Mouse (Mus musculus) brain, embryonic 14.5 days (tissue): ENCODE measurements at regions not wholly inside any gene's neighbourhood (a gene's known extent, or its start where the extent isn't known, plus 50 kb on each side); places are given as distances from the start of the nearest gene placed in this dataset.

Experiments used
- CTCF ChIP-seq: fragments of 200-500 bp; IDR thresholded peaks from 2 replicates; pipeline ENCODE4 v1.5.1; 2012; ENCODE audit warnings: inconsistent platforms, mild to moderate bottlenecking, moderate library complexity, borderline replicate concordance; ENCODE audit not compliant: insufficient read depth, insufficient read length; ENCODE audit errors: extremely low read depth
- POLR2A ChIP-seq: fragments of 200-500 bp; IDR thresholded peaks from 2 replicates; pipeline ENCODE4 v1.6.1; 2012; ENCODE audit warnings: mild to moderate bottlenecking, inconsistent platforms, borderline replicate concordance; ENCODE audit not compliant: poor library complexity, insufficient read depth, insufficient read length, severe bottlenecking; ENCODE audit errors: extremely low read depth

DNA sequence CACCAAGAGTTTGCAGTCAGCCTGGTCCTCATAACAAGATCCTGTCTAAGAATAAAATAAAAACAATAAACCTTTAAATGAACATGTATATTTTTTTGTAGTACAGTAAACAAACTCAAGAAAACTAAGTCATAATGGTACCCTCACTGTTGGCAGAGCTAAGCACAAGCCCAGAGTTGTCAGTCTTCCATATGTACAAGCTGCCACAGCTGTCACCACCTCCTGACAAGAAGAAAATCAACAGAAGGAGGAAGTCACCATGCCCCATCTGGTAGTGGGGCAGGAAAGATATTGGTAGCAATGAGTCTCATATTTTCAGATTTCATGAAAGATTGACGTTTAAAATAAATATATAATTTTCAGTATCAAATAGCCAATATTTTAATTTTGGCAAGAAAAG, 916.1 kb upstream of the Gm8797 start:
- TF ChIP-seq CTCF (no peak), POLR2A (no peak)
